Mouse (Mus musculus) erythroblast, embryonic 14.5 days (primary cell): ENCODE measurements around the gene Uqcrc2.

Experiments
- GATA1 ChIP-seq: IDR thresholded peaks from 2 replicates; pipeline ENCODE4 v1.6.1; 2012; ENCODE audit warnings: low read length, inconsistent platforms, mixed read lengths
- TAL1 ChIP-seq: IDR thresholded peaks from 3 replicates; pipeline ENCODE4 v1.6.1; 2012; ENCODE audit warnings: low read length, inconsistent platforms, mixed read lengths

- no peak for TF ChIP-seq TAL1
- TF ChIP-seq GATA1 = no peak
These were observed 37.7 kb upstream of the Uqcrc2 start for GRCm38 (mm10) chr7:120597203-120597743.
